Mouse (Mus musculus): ENCODE measurements around the gene Zbtb20.

The Zbtb20 gene

GRCm38 (mm10) chr16:43638406-43639049 lies 762.8 kb downstream of the Zbtb20 start:
- no peak for DNase-seq (ENCODE audit: low read depth, low spot score)

- no peak for DNase-seq (ENCODE audit: low read depth, low spot score)
These were observed 765.5 kb downstream of the Zbtb20 start for GRCm38 (mm10) chr16:43641230-43641629.

GRCm38 (mm10) chr16:43645879-43646278 lies 770.2 kb downstream of the Zbtb20 start:
- DNase-seq (ENCODE audit: low read depth, low spot score) = no peak

GRCm38 (mm10) chr16:43646943-43647342 lies 771.3 kb downstream of the Zbtb20 start:
- DNase-seq (ENCODE audit: low read depth, low spot score) = no peak

- DNase-seq (ENCODE audit: low read depth, low spot score) = no peak
These were observed 772.0 kb downstream of the Zbtb20 start for GRCm38 (mm10) chr16:43647641-43648040.

- DNase-seq (ENCODE audit: low read depth, low spot score) = no peak
These were observed 774.8 kb downstream of the Zbtb20 start for GRCm38 (mm10) chr16:43650355-43651080.

- DNase-seq (ENCODE audit: low read depth, low spot score) = no peak
These were observed 777.6 kb downstream of the Zbtb20 start for GRCm38 (mm10) chr16:43653288-43653687.

- DNase-seq (ENCODE audit: low read depth, low spot score) = no peak
These were observed 778.6 kb downstream of the Zbtb20 start for GRCm38 (mm10) chr16:43654269-43654668.

- no peak for DNase-seq (ENCODE audit: low read depth, low spot score)
These were observed 779.6 kb downstream of the Zbtb20 start for GRCm38 (mm10) chr16:43655183-43655787.

- DNase-seq (ENCODE audit: low read depth, low spot score) = no peak
These were observed 785.9 kb downstream of the Zbtb20 start for GRCm38 (mm10) chr16:43661576-43661975.

GRCm38 (mm10) chr16:43662124-43663004 lies 786.7 kb downstream of the Zbtb20 start:
- DNase-seq (ENCODE audit: low read depth, low spot score) = no peak

GRCm38 (mm10) chr16:43663978-43664579 lies 788.4 kb downstream of the Zbtb20 start, which contains the start of gene Tigit:
Gene Tigit, minus strand, starts transcription at chr16:43664146.
- DNase-seq (ENCODE audit: low read depth, low spot score) = no peak

GRCm38 (mm10) chr16:43664861-43665260 lies 789.2 kb downstream of the Zbtb20 start:
- DNase-seq (ENCODE audit: low read depth, low spot score) = no peak

GRCm38 (mm10) chr16:43668294-43668693 lies 792.6 kb downstream of the Zbtb20 start:
- no peak for DNase-seq (ENCODE audit: low read depth, low spot score)

- no peak for DNase-seq (ENCODE audit: low read depth, low spot score)
These were observed 796.3 kb downstream of the Zbtb20 start for GRCm38 (mm10) chr16:43671972-43672371.

GRCm38 (mm10) chr16:43672697-43673096 lies 797.0 kb downstream of the Zbtb20 start:
- no peak for DNase-seq (ENCODE audit: low read depth, low spot score)

- no peak for DNase-seq (ENCODE audit: low read depth, low spot score)
These were observed 798.7 kb downstream of the Zbtb20 start for GRCm38 (mm10) chr16:43674400-43674799.

GRCm38 (mm10) chr16:43687968-43688367 lies 812.3 kb downstream of the Zbtb20 start:
- no peak for DNase-seq (ENCODE audit: low read depth, low spot score)

- no peak for DNase-seq (ENCODE audit: low read depth, low spot score)
These were observed 814.6 kb downstream of the Zbtb20 start for GRCm38 (mm10) chr16:43690211-43690690.

- DNase-seq (ENCODE audit: low read depth, low spot score) = no peak
These were observed 815.2 kb downstream of the Zbtb20 start for GRCm38 (mm10) chr16:43690912-43691311.

GRCm38 (mm10) chr16:43691741-43692140 lies 816.1 kb downstream of the Zbtb20 start:
- DNase-seq (ENCODE audit: low read depth, low spot score) = no peak
